Mouse (Mus musculus) liver, embryonic 12.5 days (tissue): ENCODE results near the gene Pagr1a. TPM values are rescaled to one million over a fixed set of nuclear protein-coding genes. Genes with fewer than 3 reads are reported as not detected.

Experiments used
- microRNA-seq: library from miRNA; unstranded; fragments of <30 nt; microRNA quantifications from one replicate; pipeline ENCODE4, GENCODE M21; 2017
- polyA plus RNA-seq: library from polyadenylated mRNA; unstranded; fragments of >200 nt; fragmentation: Nextera tagmentation; extraction: Ambion mirVana; gene quantifications from 2 replicates; pipeline ENCODE4 v1.2.1, GENCODE M21; 2016

The Pagr1a gene
- polyA plus RNA-seq, 1 experiment from 2014 or later, result 65.1 TPM

Small RNAs within 50 kb of the gene (microRNA-seq; reads per million reads assigned to microRNA genes)
- not detected for gene Gm44343

Other genes starting within 250 kb of the Pagr1a start
- gene Ypel3, start 240.4 kb downstream of the Pagr1a start, polyA plus RNA-seq, result 77.2 and 78.5 TPM in 2 replicates
- gene Tbx6, start 235.9 kb downstream of the Pagr1a start, polyA plus RNA-seq, result 0.33 and 0.50 TPM in 2 replicates
- 191 and 205 TPM in 2 replicates for gene Ppp4c, start 224.9 kb downstream of the Pagr1a start, polyA plus RNA-seq
- gene Fam57b, start 219.7 kb downstream of the Pagr1a start, polyA plus RNA-seq, result not detected in 2 replicates
- not detected in 2 replicates for gene 4930451I11Rik, start 185.7 kb downstream of the Pagr1a start, polyA plus RNA-seq
- gene Doc2a, start 169.9 kb downstream of the Pagr1a start, polyA plus RNA-seq, result 0.15 and 0.24 TPM in 2 replicates
- gene Hirip3, start 155.4 kb downstream of the Pagr1a start, polyA plus RNA-seq, result 20.3 and 22.0 TPM in 2 replicates
- gene Ino80e, start 155.0 kb downstream of the Pagr1a start, polyA plus RNA-seq, result 70.5 and 73.0 TPM in 2 replicates
- gene Taok2, start 132.6 kb downstream of the Pagr1a start, polyA plus RNA-seq, result 20.1 and 20.6 TPM in 2 replicates
- gene Tmem219, start 94.4 kb downstream of the Pagr1a start, polyA plus RNA-seq, result 16.7 and 16.9 TPM in 2 replicates
- 10.3 and 10.7 TPM in 2 replicates for gene Kctd13, start 88.5 kb downstream of the Pagr1a start, polyA plus RNA-seq
- not detected in 2 replicates for gene Asphd1, start 67.8 kb downstream of the Pagr1a start, polyA plus RNA-seq
- gene Sez6l2, start 66.8 kb downstream of the Pagr1a start, polyA plus RNA-seq, result 0.06 and 0.39 TPM in 2 replicates
- gene Cdipt, start 41.4 kb downstream of the Pagr1a start, polyA plus RNA-seq, result 59.2 and 63.2 TPM in 2 replicates
- gene Cdiptos, start 41.3 kb downstream of the Pagr1a start, polyA plus RNA-seq, result 0.29 and 0.44 TPM in 2 replicates
- 8.3 and 8.9 TPM in 2 replicates for gene Mvp, start 2.7 kb downstream of the Pagr1a start, polyA plus RNA-seq
- 0.57 TPM in 1 of 2 replicates, not detected in the other for gene Pagr1b, start 868 bp downstream of the Pagr1a start, polyA plus RNA-seq
- gene Gm42742, start 3.7 kb upstream of the Pagr1a start, polyA plus RNA-seq, result 4.1 and 8.9 TPM in 2 replicates
- gene Prrt2, start 3.9 kb upstream of the Pagr1a start, polyA plus RNA-seq, result 0.88 and 2.1 TPM in 2 replicates
- gene Maz, start 9.7 kb upstream of the Pagr1a start, polyA plus RNA-seq, result 104 and 107 TPM in 2 replicates
- 126 and 132 TPM in 2 replicates for gene Kif22, start 25.1 kb upstream of the Pagr1a start, polyA plus RNA-seq
- gene Zg16, start 70.0 kb upstream of the Pagr1a start, polyA plus RNA-seq, result not detected in 2 replicates
- 8.3 and 8.5 TPM in 2 replicates for gene AI467606, start 74.0 kb upstream of the Pagr1a start, polyA plus RNA-seq
- 36.5 and 40.3 TPM in 2 replicates for gene Qprt, start 104.9 kb upstream of the Pagr1a start, polyA plus RNA-seq
- gene Spn, start 120.5 kb upstream of the Pagr1a start, polyA plus RNA-seq, result 7.3 and 7.4 TPM in 2 replicates
- 35.0 and 36.0 TPM in 2 replicates for gene Cd2bp2, start 178.7 kb upstream of the Pagr1a start, polyA plus RNA-seq
- gene Tbc1d10b, start 191.1 kb upstream of the Pagr1a start, polyA plus RNA-seq, result 26.7 and 30.9 TPM in 2 replicates
- 37.6 and 41.4 TPM in 2 replicates for gene Mylpf, start 191.5 kb upstream of the Pagr1a start, polyA plus RNA-seq
- 13.7 and 14.2 TPM in 2 replicates for gene Zfp553, start 215.7 kb upstream of the Pagr1a start, polyA plus RNA-seq
- 10.6 and 13.6 TPM in 2 replicates for gene Sept1, start 215.8 kb upstream of the Pagr1a start, polyA plus RNA-seq
- 30.0 and 31.6 TPM in 2 replicates for gene Zfp771, start 226.9 kb upstream of the Pagr1a start, polyA plus RNA-seq
- 163 and 167 TPM in 2 replicates for gene Dctpp1, start 243.4 kb upstream of the Pagr1a start, polyA plus RNA-seq